Mouse (Mus musculus) forebrain, postnatal 0 days (tissue): ENCODE results near the gene Clasp2. TPM values are rescaled to one million over a fixed set of nuclear protein-coding genes. Genes with fewer than 3 reads are reported as not detected.
"Not testable (repeated sequence)": the region's sequence is repeated elsewhere in the genome, so short reads cannot be mapped to it uniquely, and the experiment has no call there.

Experiments used
- ATAC-seq: fragments of 200-750 bp; cut with Nextera tagmentation; 2 replicates; pipeline ENCODE4 v1.8.0; 2017; ENCODE audit warnings: mild to moderate bottlenecking, moderate library complexity
- DNase-seq: peaks from one replicate; pipeline ENCODE4 v3.0.0-alpha.2; 2015
- H3K27ac ChIP-seq: fragments of 300-500 bp; sonication (generic); 2 replicates; pipeline ENCODE4 v1.5.1; 2014; ENCODE audit warnings: low read depth, mild to moderate bottlenecking, antibody characterized with exemption, low read length, moderate library complexity, mixed read lengths
- H3K27me3 ChIP-seq: fragments of 300-500 bp; sonication (generic); 2 replicates; pipeline ENCODE4 v1.6.1; 2014; ENCODE audit warnings: mild to moderate bottlenecking, low read length, mixed read lengths; ENCODE audit not compliant: insufficient read depth
- H3K36me3 ChIP-seq: fragments of 300-500 bp; sonication (generic); 2 replicates; pipeline ENCODE4 v1.6.1; 2014; ENCODE audit warnings: mild to moderate bottlenecking, moderate library complexity; ENCODE audit not compliant: insufficient read depth
- H3K4me1 ChIP-seq: fragments of 300-500 bp; sonication (generic); 2 replicates; pipeline ENCODE4 v1.6.1; 2014; ENCODE audit warnings: antibody characterized with exemption; ENCODE audit not compliant: insufficient read depth
- H3K4me2 ChIP-seq: fragments of 300-500 bp; sonication (generic); 2 replicates; pipeline ENCODE4 v1.6.1; 2014; ENCODE audit warnings: low read depth, mild to moderate bottlenecking, moderate library complexity
- H3K4me3 ChIP-seq: fragments of 300-500 bp; sonication (generic); 2 replicates; pipeline ENCODE4 v1.5.1; 2014; ENCODE audit warnings: low read depth, low read length, mixed read lengths
- H3K9ac ChIP-seq: fragments of 300-500 bp; sonication (generic); 2 replicates; pipeline ENCODE4 v1.6.1; 2014; ENCODE audit warnings: mild to moderate bottlenecking
- H3K9me3 ChIP-seq: fragments of 300-500 bp; sonication (generic); 2 replicates; pipeline ENCODE4 v1.6.1; 2016; ENCODE audit warnings: low read length
- CTCF ChIP-seq: sonication (generic); IDR thresholded peaks from 2 replicates; pipeline ENCODE4 v1.5.1; 2016; ENCODE audit warnings: antibody characterized with exemption, control low read depth, low read depth
- WGBS: fragments of 180-500 bp; shearing (Covaris S2); extraction: QIAGEN DNeasy Blood & Tissue Kit; methylation state at CpG from one replicate; pipeline ENCODE4 v1.1.7; 2014; 5-methylcytosine and 5-hydroxymethylcytosine counted together
- polyA plus RNA-seq: library from polyadenylated mRNA; unstranded; fragments of >200 nt; fragmentation: Nextera tagmentation; extraction: Ambion mirVana; gene quantifications from 2 replicates; pipeline ENCODE4 v1.2.1, GENCODE M21; 2015
- total RNA-seq: library from RNA; depleted of rRNA; stranded (reverse); fragments of >200 nt; gene quantifications from 2 replicates; pipeline ENCODE4 v1.2.3, GENCODE M21; 2014

Clasp2 gene
- total and polyA plus RNA-seq, 2 experiments from 2014 or later, result 95.6 to 278 TPM

DNA sequence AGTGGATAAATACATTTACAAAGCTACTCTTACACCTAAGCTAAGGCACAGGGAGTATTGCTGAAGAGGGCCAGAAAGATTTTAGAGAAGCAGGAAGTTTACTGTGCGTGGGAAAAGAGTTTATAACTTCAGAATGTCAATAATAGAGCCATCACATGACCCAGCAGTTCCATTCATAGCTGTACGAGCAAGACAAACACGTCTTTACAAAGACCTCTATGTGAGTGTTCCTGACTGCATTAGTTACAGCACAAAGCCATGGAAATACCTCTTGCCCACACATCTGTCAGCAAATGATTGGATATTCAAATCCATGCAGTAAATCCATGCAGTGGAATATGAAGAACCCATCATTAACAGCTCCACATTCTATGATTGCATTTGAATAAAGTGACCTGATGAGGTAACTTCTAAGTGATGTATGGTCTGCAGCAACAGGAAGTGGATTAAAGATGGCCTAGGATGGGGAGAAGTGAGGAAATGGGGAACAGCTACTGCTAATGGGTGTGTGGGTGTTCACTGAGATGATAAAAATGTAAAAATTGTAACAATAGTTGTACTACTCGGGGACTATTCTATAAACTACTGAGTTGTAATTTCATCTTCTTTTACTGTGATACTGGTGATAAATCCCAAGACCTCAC is 41.2 kb downstream of the Clasp2 start:
- Histone ChIP-seq H3K36me3 (no peaks in the 10 kb centered on the region), H3K9ac (no peak overlapping the region), H3K4me1 (no peaks in the 10 kb centered on the region), H3K27ac (no peak overlapping the region), H3K4me2 (no peak overlapping the region), H3K27me3 (no peaks in the 10 kb centered on the region), H3K9me3 (no peaks in the 10 kb centered on the region), H3K4me3 (no peak overlapping the region)
- no peak for TF ChIP-seq CTCF
- DNase-seq (no peak), ATAC-seq (no peak)
- WGBS, result 33% methylated on average over 4 of the region's 4 CpGs

DNA sequence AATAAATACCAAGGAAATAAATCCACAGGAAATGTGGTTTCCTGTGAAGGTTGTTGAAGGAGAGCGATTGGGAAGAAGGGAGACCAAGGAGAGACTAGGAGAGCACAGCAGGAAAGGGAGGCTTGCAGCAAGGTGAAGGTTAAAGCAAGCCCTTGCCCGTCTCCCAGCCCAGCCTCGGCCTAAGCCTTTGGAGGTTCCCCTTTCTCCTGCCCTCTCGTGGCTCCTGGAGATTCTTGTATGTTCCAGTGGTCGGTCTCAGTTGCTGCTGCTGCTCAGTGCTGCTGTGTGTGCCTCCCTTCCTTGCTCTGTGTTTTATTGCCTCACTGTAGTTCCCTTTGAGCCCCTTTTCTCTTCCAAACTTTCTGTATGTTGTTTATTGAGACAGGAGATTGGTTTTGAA is 42.4 kb downstream of the Clasp2 start:
- TF ChIP-seq CTCF, result no peak
- no peaks in the 10 kb centered on the region for H3K36me3 ChIP-seq
- no peak overlapping the region for H3K4me3 ChIP-seq
- 82% methylated on average over 5 of the region's 5 CpGs for WGBS
- no peak overlapping the region for H3K27ac ChIP-seq
- DNase-seq (no peak), ATAC-seq (no peak)
- H3K9me3 ChIP-seq, result no peaks in the 10 kb centered on the region
- H3K4me2 ChIP-seq, result no peak overlapping the region
- no peak overlapping the region for H3K9ac ChIP-seq
- H3K4me1 ChIP-seq, result no peaks in the 10 kb centered on the region
- H3K27me3 ChIP-seq, result no peaks in the 10 kb centered on the region

DNA sequence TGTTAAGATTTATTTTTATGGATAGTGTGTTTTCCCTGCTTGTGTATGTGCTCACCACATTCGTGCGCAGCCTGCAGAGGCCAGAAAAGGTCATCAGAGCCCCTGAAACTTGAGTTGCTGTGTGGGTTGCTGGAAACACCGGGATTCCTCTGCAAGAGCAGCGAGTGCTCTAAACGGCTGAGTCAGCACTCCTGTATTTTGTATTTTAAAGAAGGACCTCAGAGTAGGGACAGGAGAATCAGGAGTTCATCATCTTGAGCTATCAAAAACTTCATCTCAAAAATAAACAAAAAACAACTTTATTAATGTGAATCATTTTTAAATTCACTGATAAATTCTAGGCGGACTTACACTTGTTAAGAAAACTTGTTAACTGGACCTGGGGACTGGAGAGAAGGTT is 48.0 kb downstream of the Clasp2 start:
- H3K4me3 ChIP-seq, DNase-seq, H3K4me2 ChIP-seq, H3K9ac ChIP-seq, H3K4me1 ChIP-seq, H3K27ac ChIP-seq, H3K36me3 ChIP-seq, H3K27me3 ChIP-seq, H3K9me3 ChIP-seq, ATAC-seq: not testable (repeated sequence)
- 59% methylated on average over 4 of the region's 6 CpGs for WGBS

DNA sequence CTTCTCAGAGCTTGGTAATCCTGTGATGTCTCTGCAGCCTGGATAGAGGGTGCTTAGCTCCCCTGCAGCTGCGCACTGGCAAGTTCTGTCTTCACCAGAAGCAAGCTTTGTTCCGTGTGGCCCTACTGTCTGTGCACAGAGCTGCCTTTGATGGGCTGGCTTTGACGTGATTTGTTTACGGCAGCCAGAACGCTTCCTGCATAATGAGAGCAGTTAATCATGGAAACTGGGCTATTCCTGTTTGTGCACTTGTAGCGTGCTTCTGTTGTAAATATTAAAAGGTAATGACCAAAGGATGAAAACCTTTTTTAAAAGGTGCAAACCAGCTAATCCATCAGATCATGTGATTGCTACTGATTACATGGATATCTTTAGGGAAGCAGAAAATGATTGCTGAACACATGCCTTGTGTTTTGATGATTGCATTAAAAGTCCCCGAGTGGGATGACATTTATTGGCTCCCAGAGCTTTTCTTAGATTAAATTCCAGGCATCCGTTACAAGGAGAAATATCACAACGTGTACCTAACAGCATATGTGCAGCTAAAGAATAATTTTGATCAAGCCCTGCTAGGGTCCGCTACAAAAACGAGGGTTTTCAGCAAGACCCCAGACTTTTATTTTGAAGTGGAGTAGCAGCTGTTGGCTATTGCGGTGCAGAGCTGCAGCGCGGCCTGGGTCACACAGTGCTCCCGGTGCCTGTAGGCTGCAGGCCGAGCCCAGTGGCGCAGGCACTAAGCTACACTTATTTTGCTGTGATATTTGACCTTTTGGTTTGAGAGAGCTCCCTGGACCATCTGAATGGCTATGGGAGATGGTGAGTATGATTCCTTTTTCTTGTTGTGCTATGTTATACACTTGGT is 51.6 kb downstream of the Clasp2 start:
- Histone ChIP-seq H3K4me1 (peaks cover 15% of the 10 kb centered on the region), H3K4me2 (peak overlapping the region; percentile 66), H3K36me3 (no peaks in the 10 kb centered on the region), H3K4me3 (peak overlapping the region; percentile 61), H3K27ac (peak overlapping the region; percentile 88), H3K27me3 (no peaks in the 10 kb centered on the region), H3K9me3 (no peaks in the 10 kb centered on the region), H3K9ac (peak overlapping the region; percentile 77)
- ATAC-seq, result peak; percentile 99
- DNase-seq, result peak; percentile 92
- TF ChIP-seq CTCF, result 0 out of 2 replicates have a peak, but pooled peaks have one; percentile 10
- under 1% methylated on average over 17 of the region's 17 CpGs for WGBS

DNA sequence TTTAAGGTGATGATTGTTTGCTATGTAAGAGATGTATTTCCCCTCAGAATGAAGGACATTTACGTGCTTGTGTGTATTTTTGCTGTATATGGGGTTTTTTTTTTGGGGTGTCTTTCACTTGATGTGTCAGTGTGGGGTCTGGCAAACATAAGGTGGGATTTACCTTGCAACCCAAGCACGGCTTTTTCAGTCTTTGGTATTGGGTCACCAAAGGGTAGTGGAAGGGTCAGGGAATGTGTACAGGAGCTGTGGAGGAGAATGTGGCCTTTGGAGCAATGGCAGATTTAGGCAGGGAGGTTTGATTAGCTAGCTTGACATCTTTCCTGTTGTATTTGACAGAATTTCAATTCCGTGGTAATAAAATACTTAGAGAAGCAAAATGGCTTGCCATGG is 52.2 kb downstream of the Clasp2 start:
- ATAC-seq (no peak), DNase-seq (no peak)
- peak overlapping the region; percentile 77 for H3K9ac ChIP-seq
- WGBS, result 8% methylated on average over 3 of the region's 3 CpGs
- peak overlapping the region; percentile 88 for H3K27ac ChIP-seq
- H3K9me3 ChIP-seq, result no peaks in the 10 kb centered on the region
- H3K36me3 ChIP-seq, result no peaks in the 10 kb centered on the region
- no peaks in the 10 kb centered on the region for H3K27me3 ChIP-seq
- no peak for TF ChIP-seq CTCF
- peak overlapping the region; percentile 66 for H3K4me2 ChIP-seq
- H3K4me1 ChIP-seq, result peaks cover 15% of the 10 kb centered on the region
- H3K4me3 ChIP-seq, result peak overlapping the region; percentile 61

DNA sequence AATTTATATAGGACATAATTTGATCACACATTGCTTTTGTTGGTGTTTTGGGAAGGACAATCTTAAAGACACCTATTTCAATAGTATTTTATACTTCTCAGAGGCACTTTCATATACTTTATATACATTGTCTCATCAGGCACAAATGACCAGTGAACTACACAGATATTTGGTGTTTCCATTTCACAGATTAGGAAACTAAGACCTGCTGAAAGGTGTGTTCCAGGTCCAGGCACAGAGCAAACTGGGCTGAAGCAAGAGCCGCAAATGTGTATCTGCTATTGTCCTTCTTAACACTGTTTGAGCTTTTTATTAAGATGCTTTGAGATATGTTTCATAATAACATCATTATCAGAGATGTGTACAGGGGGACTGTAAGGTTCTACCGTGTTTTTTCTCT is 52.7 kb downstream of the Clasp2 start:
- no peak for ATAC-seq
- H3K4me3 ChIP-seq, result peak overlapping the region; percentile 61
- H3K4me1 ChIP-seq, result peaks cover 15% of the 10 kb centered on the region
- H3K9ac ChIP-seq, result peak overlapping the region; percentile 77
- no peaks in the 10 kb centered on the region for H3K36me3 ChIP-seq
- peak overlapping the region; percentile 66 for H3K4me2 ChIP-seq
- 52% methylated on average over 2 of the region's 2 CpGs for WGBS
- H3K27me3 ChIP-seq, result no peaks in the 10 kb centered on the region
- H3K27ac ChIP-seq, result no peak overlapping the region
- TF ChIP-seq CTCF, result no peak
- DNase-seq, result no peak
- no peaks in the 10 kb centered on the region for H3K9me3 ChIP-seq

DNA sequence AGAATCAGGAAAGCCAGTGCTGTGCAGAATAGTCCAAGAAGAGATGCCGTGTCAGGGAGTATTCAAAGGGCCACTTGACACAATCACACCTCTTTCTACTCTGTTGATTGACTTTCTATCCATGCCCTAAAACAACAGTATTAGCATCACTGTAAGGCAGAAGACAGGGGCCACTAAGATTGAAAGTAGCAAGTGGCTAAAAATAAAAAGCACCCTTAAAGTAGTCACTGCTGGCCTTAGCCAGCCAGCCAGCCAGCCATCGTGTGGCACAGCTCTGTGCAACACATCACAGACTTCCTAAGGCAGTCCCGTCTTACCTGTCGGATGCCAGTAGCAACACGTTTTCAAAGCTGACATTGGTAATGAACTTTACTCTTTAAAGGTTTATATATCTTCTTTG is 55.9 kb downstream of the Clasp2 start:
- no peak for TF ChIP-seq CTCF
- WGBS, result 85% methylated on average over 5 of the region's 5 CpGs
- peaks cover 12% of the 10 kb centered on the region for H3K4me1 ChIP-seq
- no peak overlapping the region for H3K4me3 ChIP-seq
- H3K27ac ChIP-seq, result no peak overlapping the region
- no peaks in the 10 kb centered on the region for H3K9me3 ChIP-seq
- no peak overlapping the region for H3K4me2 ChIP-seq
- ATAC-seq (no peak), DNase-seq (no peak)
- no peaks in the 10 kb centered on the region for H3K27me3 ChIP-seq
- no peak overlapping the region for H3K9ac ChIP-seq
- H3K36me3 ChIP-seq, result no peaks in the 10 kb centered on the region
